Comparison of ENCODE assay signal across 8 mouse cellular contexts in genomic region chr1:80339425-80340021, GRCm38 (mm10). TPM values are rescaled to one million over a fixed set of nuclear protein-coding genes. Genes with fewer than 3 reads are reported as not detected.
DNase-seq lines count a peak whose midpoint lies in the region; ATAC-seq and TF ChIP-seq lines count a peak whose summit lies in the region.

No protein-coding gene starts in this region.

- H3K36me3 ChIP-seq in forebrain, postnatal 0 days (ENCODE audit: insufficient read depth), result no peaks in the 10 kb centered on the region
- H3K36me3 ChIP-seq in liver, postnatal 0 days (replicated peaks; ENCODE audit: insufficient read depth, low read length), result no peaks in the 10 kb centered on the region
- H3K36me3 ChIP-seq in neural tube, embryonic 15.5 days, result no peaks in the 10 kb centered on the region

- peaks cover 11% of the 10 kb centered on the region; the same call in 1 of the 2 replicates for H3K4me1 ChIP-seq in forebrain, postnatal 0 days (ENCODE audit: insufficient read depth)
- H3K4me1 ChIP-seq in liver, postnatal 0 days (ENCODE audit: insufficient read depth), result peaks cover 22% of the 10 kb centered on the region
- peaks cover 30% of the 10 kb centered on the region for H3K4me1 ChIP-seq in neural tube, embryonic 15.5 days

- peak overlapping the region; percentile 97 for H3K9ac ChIP-seq in forebrain, postnatal 0 days
- H3K9ac ChIP-seq in liver, postnatal 0 days (replicated peaks), result peak overlapping the region; percentile 99
- H3K9ac ChIP-seq in neural tube, embryonic 15.5 days (replicated peaks), result peak overlapping the region; percentile 87

- H3K27ac ChIP-seq in forebrain, postnatal 0 days (ENCODE audit: low read depth, low read length), result peak overlapping the region; percentile 99
- peak overlapping the region; percentile 100 for H3K27ac ChIP-seq in liver, postnatal 0 days (ENCODE audit: low read depth)
- peak overlapping the region; percentile 97 for H3K27ac ChIP-seq in neural tube, embryonic 15.5 days (replicated peaks)

- H3K4me3 ChIP-seq in forebrain, postnatal 0 days (ENCODE audit: low read depth, low read length), result peak overlapping the region; percentile 96
- peak overlapping the region; percentile 93 for H3K4me3 ChIP-seq in liver, postnatal 0 days (ENCODE audit: low read depth, low read length)
- H3K4me3 ChIP-seq in neural tube, embryonic 15.5 days (replicated peaks), result peak overlapping the region; percentile 75

- TF ChIP-seq CTCF in forebrain, postnatal 0 days (IDR thresholded peaks at IDR 0.05; ENCODE audit: low read depth), result no peak
- no peak for TF ChIP-seq CTCF in liver, postnatal 0 days (IDR thresholded peaks at IDR 0.05; ENCODE audit: low read depth)

- under 1% methylated on average over 33 of the region's 33 CpGs for WGBS in forebrain, postnatal 0 days
- WGBS in liver, postnatal 0 days (ENCODE audit: insufficient replicate concordance), result 0% methylated on average over 33 of the region's 33 CpGs
- under 1% methylated on average over 33 of the region's 33 CpGs for WGBS in neural tube, embryonic 15.5 days

- no peak for TF ChIP-seq EP300 in liver, postnatal 0 days (IDR thresholded peaks at IDR 0.05; ENCODE audit: low read depth)

- peak; percentile 0; the same call in 1 of the 2 replicates for ATAC-seq in forebrain, postnatal 0 days
- peak; percentile 13 for ATAC-seq in liver, postnatal 0 days
- no peak for ATAC-seq in neural tube, embryonic 15.5 days (ENCODE audit: low FRiP score)

- H3K9me3 ChIP-seq in forebrain, postnatal 0 days (ENCODE audit: low read length), result no peaks in the 10 kb centered on the region
- no peaks in the 10 kb centered on the region for H3K9me3 ChIP-seq in liver, postnatal 0 days (ENCODE audit: low read length)
- no peaks in the 10 kb centered on the region for H3K9me3 ChIP-seq in neural tube, embryonic 15.5 days (replicated peaks)

- peak; percentile 14 for DNase-seq in adrenal gland, adult 8-10 months
- no peak for DNase-seq in adrenal gland, postnatal 25 days
- DNase-seq in urinary bladder, postnatal 14 days (ENCODE audit: low spot score), result peak; percentile 9
- DNase-seq in urinary bladder, postnatal 10 days (ENCODE audit: low spot score), result no peak
- peak; percentile 17 for DNase-seq in forebrain, postnatal 0 days
- peak; percentile 24 for DNase-seq in kidney, adult 9 months
- DNase-seq in liver, postnatal 0 days, result no peak

- peak overlapping the region; percentile 53 for H3K4me2 ChIP-seq in forebrain, postnatal 0 days (ENCODE audit: low read depth)
- peak overlapping the region; percentile 81 for H3K4me2 ChIP-seq in liver, postnatal 0 days (ENCODE audit: low read depth, low read length)
- peak overlapping the region; percentile 80 for H3K4me2 ChIP-seq in neural tube, embryonic 15.5 days

- H3K27me3 ChIP-seq in forebrain, postnatal 0 days (ENCODE audit: insufficient read depth, low read length), result no peaks in the 10 kb centered on the region
- H3K27me3 ChIP-seq in liver, postnatal 0 days (ENCODE audit: insufficient read depth, low read length), result no peaks in the 10 kb centered on the region
- no peaks in the 10 kb centered on the region for H3K27me3 ChIP-seq in neural tube, embryonic 15.5 days (replicated peaks)

RNA-seq across cellular contexts. Expression of gene Cul3, which starts 0.8 kb away (rescaled TPM):
- total RNA-seq in adrenal gland, adult 8-10 months (2022), result 100 to 1,000 TPM in 3 of 4 experiments, 10 to 100 TPM in 1; 94.0 to 137 (median 115) TPM
- total RNA-seq in adrenal gland, postnatal 25 days (2021), result 110 and 135 TPM in 2 replicates
- total RNA-seq in forebrain, postnatal 0 days (2014; rRNA removed), result 93.3 and 99.6 TPM in 2 replicates
- polyA plus RNA-seq in forebrain, postnatal 0 days (2015; fragmentation: Nextera tagmentation; extraction: Ambion mirVana), result 24.7 and 25.5 TPM in 2 replicates
- 16.7 and 21.6 TPM in 2 replicates for polyA plus RNA-seq in liver, postnatal 0 days (2015; fragmentation: Nextera tagmentation; extraction: Ambion mirVana)
- polyA plus RNA-seq in neural tube, embryonic 15.5 days (2015; fragmentation: Nextera tagmentation; extraction: Ambion mirVana), result 27.8 and 31.6 TPM in 2 replicates

Comparison
In these comparisons a context has a peak if more than half of its experiments do, and no peak if none do; other contexts are left out.
1. DNase-seq: peak in adrenal gland, adult 8-10 months (single experiment), urinary bladder, postnatal 14 days (single experiment), forebrain, postnatal 0 days (single experiment) and kidney, adult 9 months (single experiment); none in adrenal gland, postnatal 25 days (single experiment), urinary bladder, postnatal 10 days (single experiment) and liver, postnatal 0 days (single experiment).
2. Peak in every context shown above with its lines, with median percentiles within 50 percentile points of each other: H3K27ac ChIP-seq, H3K4me2 ChIP-seq, H3K4me3 ChIP-seq and H3K9ac ChIP-seq.